Mouse (Mus musculus) kidney, adult 2 months (tissue): ENCODE data around the gene Ccdc85b. TPM values are rescaled to one million over a fixed set of nuclear protein-coding genes. Genes with fewer than 3 reads are reported as not detected.

Experiments
- DNase-seq: peaks from one replicate; pipeline ENCODE4 v3.0.0; 2021
- H3K27ac ChIP-seq: fragments of 200-500 bp; 2 replicates; pipeline ENCODE4 v1.5.1; 2012; ENCODE audit warnings: low read depth, low read length, control low read depth, inconsistent platforms; ENCODE audit not compliant: insufficient read depth
- H3K27me3 ChIP-seq: fragments of 200-500 bp; replicated peaks from 2 replicates; pipeline ENCODE4 v1.6.1; 2012; ENCODE audit warnings: mild to moderate bottlenecking, moderate library complexity, low read length, inconsistent platforms; ENCODE audit not compliant: control insufficient read depth, insufficient read depth
- H3K36me3 ChIP-seq: fragments of 200-500 bp; 2 replicates; pipeline ENCODE4 v1.6.1; 2012; ENCODE audit warnings: mild to moderate bottlenecking, moderate library complexity, low read length, inconsistent platforms; ENCODE audit not compliant: control insufficient read depth, insufficient read depth
- H3K4me1 ChIP-seq: fragments of 200-500 bp; 2 replicates; pipeline ENCODE4 v1.6.1; 2011; ENCODE audit warnings: low read length; ENCODE audit not compliant: control insufficient read depth, insufficient read depth
- H3K4me3 ChIP-seq: fragments of 200-500 bp; 2 replicates; pipeline ENCODE4 v1.5.1; 2011; ENCODE audit warnings: mild to moderate bottlenecking, low read depth, low read length, control low read depth; ENCODE audit not compliant: insufficient read depth
- CTCF ChIP-seq: fragments of 200-500 bp; conservative IDR thresholded peaks from 2 replicates; pipeline ENCODE4 v1.5.1; 2011; ENCODE audit warnings: low read depth, mild to moderate bottlenecking, control low read depth, low read length, moderate library complexity, mixed read lengths; ENCODE audit not compliant: insufficient read depth, insufficient read length
- POLR2A ChIP-seq: fragments of 200-500 bp; IDR thresholded peaks from one replicate; pipeline ENCODE4 v1.6.1; 2011; ENCODE audit warnings: low read depth, low read length, control low read depth
- WGBS: fragments of 180-500 bp; shearing (Covaris S2); methylation state at CpG from one replicate; pipeline ENCODE4 v1.1.7; 2018; 5-methylcytosine and 5-hydroxymethylcytosine counted together
- polyA plus RNA-seq: library from polyadenylated mRNA; depleted of rRNA; stranded (reverse); fragments of >200 nt; gene quantifications from 2 replicates; pipeline ENCODE4 v1.2.3, GENCODE M21; 2012

Ccdc85b gene
- polyA plus RNA-seq, 1 experiment, result 5.0 TPM

DNA sequence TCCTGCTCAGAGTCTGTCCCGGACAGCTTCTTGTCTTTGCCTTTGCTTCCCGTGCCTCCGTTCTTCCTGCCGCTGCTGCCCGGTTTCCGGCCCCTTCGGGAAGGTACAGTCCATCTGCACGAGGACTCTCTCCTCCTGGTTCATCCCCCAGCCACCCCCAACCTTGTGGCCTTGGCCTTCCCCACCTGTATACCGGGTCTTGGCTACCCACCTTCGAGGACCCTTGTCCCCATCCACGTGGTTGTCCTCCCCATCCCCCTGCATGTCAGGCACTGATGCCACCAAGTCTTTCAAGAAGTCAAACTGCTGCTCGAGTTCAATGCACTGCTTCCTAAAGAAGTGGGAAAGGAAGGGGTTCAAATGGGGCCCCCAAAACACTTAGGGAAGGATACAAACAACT is 34.1 kb downstream of the Ccdc85b start:
- no peaks in the 10 kb centered on the region for H3K27me3 ChIP-seq
- WGBS, result 50% methylated on average over 12 of the region's 12 CpGs
- TF ChIP-seq POLR2A (no peak), CTCF (no peak)
- peak overlapping the region; percentile 96 for H3K4me3 ChIP-seq
- peaks cover 20% of the 10 kb centered on the region for H3K4me1 ChIP-seq
- no peak for DNase-seq
- no peaks in the 10 kb centered on the region; the same call in 1 of the 2 replicates for H3K36me3 ChIP-seq
- no peak overlapping the region for H3K27ac ChIP-seq

DNA sequence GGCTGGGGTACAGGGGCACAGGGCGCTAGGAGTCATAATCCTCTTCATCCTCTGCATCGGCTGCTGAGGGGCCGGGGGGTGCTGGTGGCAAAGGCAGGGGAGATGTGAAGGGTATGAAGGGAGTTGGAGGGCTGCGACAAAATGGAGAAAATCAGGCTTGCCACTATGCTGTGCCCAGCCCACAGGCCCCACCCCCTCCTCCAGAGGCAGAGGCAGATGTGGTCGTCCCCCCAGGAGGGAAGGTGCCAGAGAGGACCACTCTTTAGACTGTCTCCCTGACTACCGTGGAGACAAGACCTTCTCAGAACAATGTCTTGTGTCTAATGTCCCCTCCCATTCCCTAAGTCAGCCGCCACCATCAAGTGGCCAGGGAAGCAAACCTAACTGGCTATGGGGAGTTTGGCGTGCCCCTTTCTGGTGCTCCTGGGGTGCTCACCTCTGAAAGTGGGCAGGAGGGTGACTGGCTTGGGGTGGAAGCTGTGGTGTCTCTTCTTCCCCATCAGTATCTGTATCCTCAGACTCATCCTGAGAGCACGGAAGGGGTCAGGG is 34.7 kb downstream of the Ccdc85b start:
- Histone ChIP-seq H3K4me3 (0 out of 2 replicates have a peak overlapping the region, but pooled peaks have one; percentile 96), H3K27ac (no peak overlapping the region), H3K4me1 (peaks cover 20% of the 10 kb centered on the region), H3K27me3 (no peaks in the 10 kb centered on the region), H3K36me3 (no peaks in the 10 kb centered on the region; the same call in 1 of the 2 replicates)
- no peak for DNase-seq
- TF ChIP-seq POLR2A (no peak), CTCF (no peak)
- 80% methylated on average over 9 of the region's 9 CpGs for WGBS

GRCm38 (mm10) chr19:5422267-5422666 is 35.4 kb downstream of the Ccdc85b start:
- no peak for TF ChIP-seq CTCF
- no peak for TF ChIP-seq POLR2A
- H3K27ac ChIP-seq, result no peak overlapping the region
- H3K27me3 ChIP-seq, result no peaks in the 10 kb centered on the region
- peaks cover 20% of the 10 kb centered on the region for H3K4me1 ChIP-seq
- 82% methylated on average over 10 of the region's 10 CpGs for WGBS
- no peaks in the 10 kb centered on the region; the same call in 1 of the 2 replicates for H3K36me3 ChIP-seq
- no peak overlapping the region for H3K4me3 ChIP-seq
- no peak for DNase-seq

GRCm38 (mm10) chr19:5421784-5422183 is 35.9 kb downstream of the Ccdc85b start:
- no peak overlapping the region for H3K27ac ChIP-seq
- no peak overlapping the region for H3K4me3 ChIP-seq
- TF ChIP-seq CTCF, result no peak
- TF ChIP-seq POLR2A, result no peak
- no peaks in the 10 kb centered on the region for H3K27me3 ChIP-seq
- WGBS, result 80% methylated on average over 5 of the region's 5 CpGs
- no peak for DNase-seq
- no peaks in the 10 kb centered on the region for H3K36me3 ChIP-seq
- H3K4me1 ChIP-seq, result peaks cover 19% of the 10 kb centered on the region

DNA sequence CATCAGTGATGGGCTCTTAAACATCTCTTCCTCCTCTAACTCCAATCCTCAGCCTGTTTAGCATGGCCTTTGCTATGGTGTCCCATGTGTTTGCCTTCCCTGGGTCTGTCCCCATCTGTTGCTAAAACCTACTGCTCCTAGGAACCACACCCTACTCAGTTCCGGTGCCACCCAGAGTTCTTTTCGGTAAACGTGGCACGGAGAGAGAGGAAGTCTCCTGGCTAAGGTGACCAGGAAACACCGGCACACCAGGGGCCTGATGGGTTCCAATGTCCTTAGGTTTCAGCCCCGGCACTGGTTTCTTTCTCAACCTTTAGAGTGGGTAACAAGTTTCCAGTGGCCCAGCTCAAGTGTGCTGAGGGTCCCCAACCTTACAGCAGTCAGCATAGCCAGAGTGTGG is 37.1 kb downstream of the Ccdc85b start:
- no peak for DNase-seq
- Histone ChIP-seq H3K36me3 (no peaks in the 10 kb centered on the region), H3K4me3 (no peak overlapping the region), H3K4me1 (peaks cover 9% of the 10 kb centered on the region; the same call in 1 of the 2 replicates), H3K27ac (no peak overlapping the region), H3K27me3 (no peaks in the 10 kb centered on the region)
- WGBS, result 87% methylated on average over 6 of the region's 6 CpGs
- TF ChIP-seq POLR2A (no peak), CTCF (no peak)

DNA sequence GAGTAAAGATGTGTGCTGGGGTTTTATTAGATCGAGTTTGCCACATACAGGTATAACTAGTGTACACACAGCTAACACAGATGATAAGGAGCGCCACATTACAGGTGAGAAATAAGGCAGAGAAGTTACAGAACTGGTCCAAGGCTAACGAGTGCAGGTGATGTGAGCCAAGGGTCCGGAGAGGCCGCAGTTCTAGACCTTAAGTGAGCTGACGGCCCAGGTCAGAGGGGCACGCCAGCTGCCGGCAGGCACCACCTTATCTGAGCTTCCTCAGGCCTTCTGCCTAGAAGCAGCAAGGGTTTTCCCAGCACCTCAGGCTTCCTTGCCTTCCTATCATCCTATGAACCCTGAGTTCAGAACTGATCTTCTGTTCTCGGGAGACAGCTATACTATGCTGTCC is 38.1 kb downstream of the Ccdc85b start:
- Histone ChIP-seq H3K36me3 (no peaks in the 10 kb centered on the region), H3K27ac (no peak overlapping the region)
- WGBS, result 92% methylated on average over 9 of the region's 9 CpGs

DNA sequence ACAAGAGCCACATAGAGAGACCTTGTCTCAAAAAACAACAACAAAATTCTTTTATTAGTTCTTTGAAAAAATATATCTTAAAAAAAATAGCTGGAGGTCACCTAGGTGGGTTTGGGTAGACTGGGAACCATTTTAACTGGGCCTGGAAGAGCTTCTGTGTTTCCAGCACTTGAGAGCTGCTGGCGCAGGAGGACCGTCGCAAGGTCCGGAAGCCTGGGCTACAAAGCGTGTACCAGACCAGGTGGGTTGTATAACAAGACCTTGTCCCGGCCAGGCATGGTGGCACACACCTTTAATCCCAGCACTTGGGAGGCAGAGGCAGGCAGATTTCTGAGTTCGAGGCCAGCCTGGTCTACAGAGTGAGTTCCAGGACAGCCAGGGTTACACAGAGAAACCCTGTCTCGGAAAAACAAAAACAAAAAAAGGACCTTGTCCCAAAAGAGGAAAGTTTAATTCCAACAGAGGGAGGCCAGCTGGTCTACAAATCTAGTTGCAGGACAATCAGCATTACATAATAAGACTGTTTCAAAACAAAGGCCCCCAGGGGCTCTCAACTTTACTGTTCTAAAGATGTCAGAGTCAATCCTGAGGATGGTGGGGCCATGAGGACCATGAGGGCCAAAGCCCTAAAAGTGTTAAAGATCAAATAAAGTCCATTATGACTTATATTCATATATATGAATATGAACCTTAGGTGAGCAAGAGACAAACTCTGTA is 38.8 kb downstream of the Ccdc85b start:
- no peak for TF ChIP-seq POLR2A
- TF ChIP-seq CTCF, result no peak
- Histone ChIP-seq H3K4me3 (no peak overlapping the region), H3K27ac (no peak overlapping the region), H3K4me1 (peaks cover 9% of the 10 kb centered on the region; the same call in 1 of the 2 replicates), H3K27me3 (no peaks in the 10 kb centered on the region), H3K36me3 (no peaks in the 10 kb centered on the region)
- WGBS, result 92% methylated on average over 8 of the region's 8 CpGs
- DNase-seq, result no peak

More for the DNA sequence above, 38.1 kb downstream of the Ccdc85b start:
- no peak for TF ChIP-seq POLR2A
- no peak for TF ChIP-seq CTCF
- peaks cover 9% of the 10 kb centered on the region; the same call in 1 of the 2 replicates for H3K4me1 ChIP-seq
- no peak for DNase-seq
- no peak overlapping the region for H3K4me3 ChIP-seq
- no peaks in the 10 kb centered on the region for H3K27me3 ChIP-seq
